Mouse (Mus musculus) MEL (cell line): ENCODE data around the gene Pllp. TPM values are rescaled to one million over a fixed set of nuclear protein-coding genes. Genes with fewer than 3 reads are reported as not detected.

ENCODE experiments used
- DNase-seq: peaks from one replicate; pipeline ENCODE4 v3.0.0; 2011; ENCODE audit warnings: low read depth, low spot score
- H3K27ac ChIP-seq: 2 replicates; pipeline ENCODE4 v1.5.1; 2012; ENCODE audit warnings: low read depth, mild to moderate bottlenecking, control low read depth, low read length, moderate library complexity; ENCODE audit not compliant: control insufficient read depth
- H3K27me3 ChIP-seq, 2 experiments: fragments of 150-350 bp in 1 of 2; sonication (generic) in 1 of 2; 2 replicates each; pipeline ENCODE4 v1.6.1; 2012; ENCODE audit warnings: low read length in 2 of 2, mild to moderate bottlenecking in 2 of 2, improper control_type of control experiment in 1 of 2, moderate library complexity in 1 of 2; ENCODE audit not compliant: insufficient read depth in 2 of 2, control insufficient read depth in 1 of 2
- H3K36me3 ChIP-seq, 2 experiments: 2 replicates each; pipeline ENCODE4 v1.6.1; 2012 to 2014; ENCODE audit warnings: low read length in 2 of 2, improper control_type of control experiment in 1 of 2, inconsistent platforms in 1 of 2, mild to moderate bottlenecking in 1 of 2; ENCODE audit not compliant: insufficient read depth in 2 of 2, control insufficient read depth in 1 of 2
- H3K4me1 ChIP-seq, 2 experiments: fragments of 150-350 bp in 1 of 2; sonication (generic) in 1 of 2; 2 replicates each; pipeline ENCODE4 v1.6.1; 2012; ENCODE audit warnings: low read length in 2 of 2, improper control_type of control experiment in 1 of 2, mild to moderate bottlenecking in 1 of 2; ENCODE audit not compliant: insufficient read depth in 2 of 2, control insufficient read depth in 1 of 2
- H3K4me3 ChIP-seq, 2 experiments: fragments of 150-350 bp in 1 of 2; sonication (generic) in 1 of 2; 2 replicates each; pipeline ENCODE4 v1.5.1; 2012; ENCODE audit warnings: low read depth in 2 of 2, low read length in 2 of 2, mild to moderate bottlenecking in 2 of 2, moderate library complexity in 2 of 2, control low read depth in 1 of 2, improper control_type of control experiment in 1 of 2; ENCODE audit not compliant: control insufficient read depth in 1 of 2, insufficient read depth in 1 of 2
- H3K79me2 ChIP-seq: 2 replicates; pipeline ENCODE4 v1.6.1; 2012; ENCODE audit warnings: mild to moderate bottlenecking, low read length, moderate library complexity; ENCODE audit not compliant: control insufficient read depth, poor library complexity, insufficient read depth
- H3K9ac ChIP-seq: 2 replicates; pipeline ENCODE4 v1.6.1; 2012; ENCODE audit warnings: low read depth, mild to moderate bottlenecking, control low read depth, low read length, moderate library complexity; ENCODE audit not compliant: control insufficient read depth, poor library complexity, severe bottlenecking
- H3K9me3 ChIP-seq: fragments of 150-350 bp; sonication (generic); replicated peaks from 2 replicates; pipeline ENCODE4 v1.6.1; 2012; ENCODE audit warnings: mild to moderate bottlenecking, low read length, improper control_type of control experiment, moderate library complexity; ENCODE audit not compliant: insufficient read depth
- BHLHE40 ChIP-seq: IDR thresholded peaks from 2 replicates; pipeline ENCODE4 v1.6.1; 2012; ENCODE audit warnings: low read depth, mild to moderate bottlenecking, inconsistent platforms, low read length, improper control_type of control experiment, borderline replicate concordance
- CHD2 ChIP-seq: IDR thresholded peaks from 2 replicates; pipeline ENCODE4 v1.6.1; 2011; ENCODE audit warnings: low read length, improper control_type of control experiment
- CTCF ChIP-seq, 3 experiments: IDR thresholded peaks in 2 of 3; conservative IDR thresholded peaks in 1 of 3; 2 replicates each; pipeline ENCODE4 v1.5.1; 2011 to 2012; ENCODE audit warnings: low read length in 3 of 3, low read depth in 2 of 3, mild to moderate bottlenecking in 2 of 3, improper control_type of control experiment in 1 of 3, inconsistent platforms in 1 of 3, mixed read lengths in 1 of 3, moderate library complexity in 1 of 3; ENCODE audit not compliant: control insufficient read depth in 1 of 3, insufficient read depth in 1 of 3, poor library complexity in 1 of 3, severe bottlenecking in 1 of 3
- E2F4 ChIP-seq: IDR thresholded peaks from 2 replicates; pipeline ENCODE4 v1.6.1; 2011; ENCODE audit warnings: low read depth, low read length, improper control_type of control experiment, borderline replicate concordance
- ELF1 ChIP-seq: IDR thresholded peaks from 2 replicates; pipeline ENCODE4 v1.6.1; 2014; ENCODE audit warnings: low read depth, mild to moderate bottlenecking, inconsistent platforms, low read length, improper control_type of control experiment, moderate library complexity
- ETS1 ChIP-seq: IDR thresholded peaks from 2 replicates; pipeline ENCODE4 v1.6.1; 2012; ENCODE audit warnings: low read depth, mild to moderate bottlenecking, inconsistent platforms, low read length, improper control_type of control experiment, moderate library complexity
- GABPA ChIP-seq: IDR thresholded peaks from 2 replicates; pipeline ENCODE4 v1.6.1; 2012; ENCODE audit warnings: low read depth, mild to moderate bottlenecking, inconsistent platforms, low read length, improper control_type of control experiment, moderate library complexity
- GATA1 ChIP-seq: IDR thresholded peaks from 2 replicates; pipeline ENCODE4 v1.6.1; 2011; ENCODE audit warnings: low read depth, low read length, improper control_type of control experiment
- JUND ChIP-seq: IDR thresholded peaks from 2 replicates; pipeline ENCODE4 v1.6.1; 2011; ENCODE audit warnings: low read depth, mild to moderate bottlenecking, improper control_type of control experiment, low read length
- KAT2A ChIP-seq: conservative IDR thresholded peaks from 2 replicates; pipeline ENCODE4 v1.6.1; 2012; ENCODE audit warnings: low read depth, low read length, improper control_type of control experiment, inconsistent platforms
- MAFK ChIP-seq: IDR thresholded peaks from 2 replicates; pipeline ENCODE4 v1.6.1; 2011; ENCODE audit warnings: low read depth, mild to moderate bottlenecking, low read length, improper control_type of control experiment, borderline replicate concordance
- MAX ChIP-seq: IDR thresholded peaks from 2 replicates; pipeline ENCODE4 v1.6.1; 2011; ENCODE audit warnings: low read length, improper control_type of control experiment
- MAZ ChIP-seq: IDR thresholded peaks from 2 replicates; pipeline ENCODE4 v1.6.1; 2012; ENCODE audit warnings: low read depth, mild to moderate bottlenecking, inconsistent platforms, low read length, improper control_type of control experiment
- MEF2A ChIP-seq: IDR thresholded peaks from 2 replicates; pipeline ENCODE4 v1.6.1; 2014; ENCODE audit warnings: low read depth, mild to moderate bottlenecking, inconsistent platforms, low read length, improper control_type of control experiment; ENCODE audit not compliant: poor library complexity, insufficient replicate concordance, severe bottlenecking; ENCODE audit errors: extremely low read depth
- MXI1 ChIP-seq: IDR thresholded peaks from 2 replicates; pipeline ENCODE4 v1.6.1; 2011; ENCODE audit warnings: mild to moderate bottlenecking, low read depth, low read length, improper control_type of control experiment
- MYC ChIP-seq: IDR thresholded peaks from 2 replicates; pipeline ENCODE4 v1.6.1; 2011; ENCODE audit warnings: low read depth, mild to moderate bottlenecking, low read length, improper control_type of control experiment, moderate library complexity
- NELFE ChIP-seq: IDR thresholded peaks from 2 replicates; pipeline ENCODE4 v1.6.1; 2011; ENCODE audit warnings: low read depth, low read length, improper control_type of control experiment
- POLR2A ChIP-seq, 2 experiments: IDR thresholded peaks; 2 replicates each; pipeline ENCODE4 v1.6.1; 2011 to 2012; ENCODE audit warnings: low read length in 2 of 2, mild to moderate bottlenecking in 2 of 2, control low read depth in 1 of 2, improper control_type of control experiment in 1 of 2, low read depth in 1 of 2, moderate library complexity in 1 of 2; ENCODE audit not compliant: control insufficient read depth in 1 of 2, insufficient read depth in 1 of 2, poor library complexity in 1 of 2
- POLR2AphosphoS2 ChIP-seq: IDR thresholded peaks from 2 replicates; pipeline ENCODE4 v1.6.1; 2011; ENCODE audit warnings: low read length, improper control_type of control experiment
- POLR2AphosphoS5 ChIP-seq: IDR thresholded peaks from 2 replicates; pipeline ENCODE4 v1.6.1; 2012; ENCODE audit warnings: low read depth, borderline replicate concordance, mild to moderate bottlenecking, inconsistent platforms, low read length, moderate library complexity, mixed read lengths
- RAD21 ChIP-seq: IDR thresholded peaks from 2 replicates; pipeline ENCODE4 v1.6.1; 2011; ENCODE audit warnings: mild to moderate bottlenecking, low read depth, low read length, improper control_type of control experiment
- RCOR1 ChIP-seq: IDR thresholded peaks from 2 replicates; pipeline ENCODE4 v1.6.1; 2012; ENCODE audit warnings: low read depth, mild to moderate bottlenecking, inconsistent platforms, low read length, improper control_type of control experiment
- SIN3A ChIP-seq: IDR thresholded peaks from 2 replicates; pipeline ENCODE4 v1.6.1; 2012; ENCODE audit warnings: low read length, improper control_type of control experiment, inconsistent platforms
- SMC3 ChIP-seq: IDR thresholded peaks from 2 replicates; pipeline ENCODE4 v1.6.1; 2011; ENCODE audit warnings: low read depth, low read length, improper control_type of control experiment
- TAL1 ChIP-seq: IDR thresholded peaks from 2 replicates; pipeline ENCODE4 v1.6.1; 2012; ENCODE audit warnings: mild to moderate bottlenecking, inconsistent platforms, low read length, moderate library complexity, mixed read lengths
- TBP ChIP-seq: IDR thresholded peaks from 2 replicates; pipeline ENCODE4 v1.8.0; 2011; ENCODE audit warnings: low read depth, low read length, improper control_type of control experiment
- TCF12 ChIP-seq: IDR thresholded peaks from 2 replicates; pipeline ENCODE4 v1.6.1; 2014; ENCODE audit warnings: low read depth, mild to moderate bottlenecking, inconsistent platforms, low read length, improper control_type of control experiment, moderate library complexity
- USF1 ChIP-seq: IDR thresholded peaks from 2 replicates; pipeline ENCODE4 v1.6.1; 2014; ENCODE audit warnings: low read depth, mild to moderate bottlenecking, inconsistent platforms, low read length, improper control_type of control experiment, moderate library complexity
- USF2 ChIP-seq, 2 experiments: IDR thresholded peaks; 2 replicates each; pipeline ENCODE4 v1.6.1; 2011 to 2012; ENCODE audit warnings: improper control_type of control experiment in 2 of 2, low read length in 2 of 2, borderline replicate concordance in 1 of 2, inconsistent platforms in 1 of 2, low read depth in 1 of 2, mild to moderate bottlenecking in 1 of 2; ENCODE audit not compliant: insufficient read depth in 1 of 2
- ZC3H11A ChIP-seq: IDR thresholded peaks from 2 replicates; pipeline ENCODE4 v1.6.1; 2012; ENCODE audit warnings: low read depth, mild to moderate bottlenecking, inconsistent platforms, low read length, improper control_type of control experiment
- polyA plus RNA-seq, 2 experiments: library from polyadenylated mRNA; stranded (reverse) in 1 of 2; unstranded in 1 of 2; fragments of >175 nt in 1 of 2; fragments of >200 nt in 1 of 2; gene quantifications; 2 replicates each; pipeline versions ENCODE4 v1.2.1 to v1.2.4; 2012; ENCODE audit warnings: low replicate concordance in 2 of 2, low read depth in 1 of 2; ENCODE audit not compliant: insufficient read length in 2 of 2, insufficient read depth in 1 of 2, missing spikeins in 1 of 2
- total RNA-seq: library from RNA; depleted of rRNA; stranded (reverse); fragments of 300-350 nt; gene quantifications from 2 replicates; pipeline ENCODE4 v1.2.3, GENCODE M21; 2012

Pllp gene
- total and polyA plus RNA-seq, 3 experiments = 0.06 TPM; not detected in 2

GRCm38 (mm10) chr8:94685953-94686352, 10.1 kb downstream of the Pllp start:
- H3K36me3 ChIP-seq = no peaks in the 10 kb centered on the region
- no peaks in the 10 kb centered on the region for H3K79me2 ChIP-seq
- 0 out of 4 replicates have a peak, but pooled peaks cover 0 to 3% of the 10 kb centered on the region in 2 experiments for H3K4me1 ChIP-seq
- no peaks in the 10 kb centered on the region; a peak in 1 of 4 replicates for H3K27me3 ChIP-seq
- no peak overlapping the region for H3K9ac ChIP-seq
- TF ChIP-seq POLR2AphosphoS2 (no peak), RAD21 (no peak), E2F4 (no peak), MAZ (no peak), GABPA (no peak), POLR2A (IDR thresholded peaks at IDR 0.05; ENCODE audit: control insufficient read depth in 1 of 2, insufficient read depth in 1 of 2, low read depth in 1 of 2, low read length in 2 of 2, poor library complexity in 1 of 2) (no peak), MXI1 (no peak), MAX (no peak), MYC (no peak), JUND (no peak), POLR2AphosphoS5 (no peak), USF1 (no peak), USF2 (IDR thresholded peaks at IDR 0.05; ENCODE audit: borderline replicate concordance in 1 of 2, insufficient read depth in 1 of 2, low read depth in 1 of 2, low read length in 2 of 2) (no peak), TAL1 (no peak), ETS1 (no peak), TBP (no peak), RCOR1 (no peak), GATA1 (no peak), KAT2A (no peak), ELF1 (no peak)
- TF ChIP-seq, all 39 proteins: peak for 0
- Histone ChIP-seq H3K4me3 (no peak overlapping the region), H3K9me3 (no peaks in the 10 kb centered on the region), H3K27ac (no peak overlapping the region)
- no peak for DNase-seq

- H3K4me1 ChIP-seq = 0 out of 4 replicates have a peak, but pooled peaks cover 0 to 3% of the 10 kb centered on the region in 2 experiments
These were observed 11.8 kb downstream of the Pllp start for GRCm38 (mm10) chr8:94684287-94684686.

More at GRCm38 (mm10) chr8:94684287-94684686, 11.8 kb downstream of the Pllp start:
- H3K4me3 ChIP-seq = no peak overlapping the region
- H3K9ac ChIP-seq = no peak overlapping the region
- no peaks in the 10 kb centered on the region; a peak in 1 of 4 replicates for H3K27me3 ChIP-seq
- H3K79me2 ChIP-seq = no peaks in the 10 kb centered on the region
- no peaks in the 10 kb centered on the region for H3K9me3 ChIP-seq
- no peaks in the 10 kb centered on the region for H3K36me3 ChIP-seq
- no peak for TF ChIP-seq TAL1
- TF ChIP-seq MXI1 = no peak
- TF ChIP-seq POLR2A (IDR thresholded peaks at IDR 0.05; ENCODE audit: control insufficient read depth in 1 of 2, insufficient read depth in 1 of 2, low read depth in 1 of 2, low read length in 2 of 2, poor library complexity in 1 of 2) = no peak
- no peak for TF ChIP-seq MYC
- no peak for TF ChIP-seq POLR2AphosphoS2
- no peak for TF ChIP-seq MAFK
- no peak for TF ChIP-seq GATA1
- TF ChIP-seq MEF2A = no peak
- no peak for TF ChIP-seq ETS1
- TF ChIP-seq USF1 = no peak
- no peak for TF ChIP-seq BHLHE40
- TF ChIP-seq CHD2 = no peak
- no peak for TF ChIP-seq E2F4
- TF ChIP-seq ZC3H11A = no peak
- TF ChIP-seq SMC3 = no peak
- TF ChIP-seq SIN3A = no peak
- TF ChIP-seq CTCF (IDR thresholded peaks at IDR 0.05 in 2 of 3, conservative IDR thresholded peaks at IDR 0.05 in 1 of 3; ENCODE audit: control insufficient read depth in 1 of 3, insufficient read depth in 1 of 3, low read depth in 2 of 3, low read length in 3 of 3, poor library complexity in 1 of 3, severe bottlenecking in 1 of 3) = no peak
- TF ChIP-seq NELFE = no peak
- TF ChIP-seq TCF12 = no peak
- DNase-seq = no peak
- no peak overlapping the region for H3K27ac ChIP-seq
